Mouse (Mus musculus) lung, embryonic 16.5 days (tissue): Measurements from ENCODE around the gene Rora. TPM values are rescaled to one million over a fixed set of nuclear protein-coding genes. Genes with fewer than 3 reads are reported as not detected.

Experiments
- ATAC-seq: fragments of 200-750 bp; cut with Nextera tagmentation; 2 replicates; pipeline ENCODE4 v1.8.0; 2017; ENCODE audit warnings: low read depth, mild to moderate bottlenecking, moderate library complexity
- H3K27ac ChIP-seq: fragments of 300-500 bp; sonication (generic); 2 replicates; pipeline ENCODE4 v1.5.1; 2014; ENCODE audit warnings: mild to moderate bottlenecking, control low read depth, low read length
- H3K27me3 ChIP-seq: fragments of 300-500 bp; sonication (generic); 2 replicates; pipeline ENCODE4 v1.6.1; 2014; ENCODE audit warnings: low read depth, low read length, mixed read lengths; ENCODE audit not compliant: control insufficient read depth, insufficient read depth
- H3K36me3 ChIP-seq: fragments of 300-500 bp; sonication (generic); 2 replicates; pipeline ENCODE4 v1.6.1; 2014; ENCODE audit warnings: low read length; ENCODE audit not compliant: control insufficient read depth, insufficient read depth
- H3K4me1 ChIP-seq: fragments of 300-500 bp; sonication (generic); replicated peaks from 2 replicates; pipeline ENCODE4 v1.6.1; 2014; ENCODE audit warnings: low read length, mixed read lengths; ENCODE audit not compliant: control insufficient read depth, insufficient read depth
- H3K4me2 ChIP-seq: fragments of 300-500 bp; sonication (generic); 2 replicates; pipeline ENCODE4 v1.6.1; 2014; ENCODE audit warnings: low read depth, low read length, control low read depth
- H3K4me3 ChIP-seq: fragments of 300-500 bp; sonication (generic); 2 replicates; pipeline ENCODE4 v1.5.1; 2014; ENCODE audit warnings: mild to moderate bottlenecking, low read length, control low read depth
- H3K9ac ChIP-seq: fragments of 300-500 bp; sonication (generic); 2 replicates; pipeline ENCODE4 v1.6.1; 2014; ENCODE audit warnings: low read length, control low read depth
- H3K9me3 ChIP-seq: fragments of 300-500 bp; sonication (generic); 2 replicates; pipeline ENCODE4 v1.6.1; 2016; ENCODE audit warnings: low read length; ENCODE audit not compliant: control insufficient read depth
- WGBS: fragments of 180-500 bp; shearing (Covaris S2); extraction: QIAGEN DNeasy Blood & Tissue Kit; methylation state at CpG from one replicate; pipeline ENCODE4 v1.1.7; 2014; 5-methylcytosine and 5-hydroxymethylcytosine counted together
- polyA plus RNA-seq: library from polyadenylated mRNA; unstranded; fragments of >200 nt; fragmentation: Nextera tagmentation; extraction: Ambion mirVana; gene quantifications from 2 replicates; pipeline ENCODE4 v1.2.1, GENCODE M21; 2015

Rora gene
- polyA plus RNA-seq, 1 experiment from 2014 or later = 8.4 TPM

DNA sequence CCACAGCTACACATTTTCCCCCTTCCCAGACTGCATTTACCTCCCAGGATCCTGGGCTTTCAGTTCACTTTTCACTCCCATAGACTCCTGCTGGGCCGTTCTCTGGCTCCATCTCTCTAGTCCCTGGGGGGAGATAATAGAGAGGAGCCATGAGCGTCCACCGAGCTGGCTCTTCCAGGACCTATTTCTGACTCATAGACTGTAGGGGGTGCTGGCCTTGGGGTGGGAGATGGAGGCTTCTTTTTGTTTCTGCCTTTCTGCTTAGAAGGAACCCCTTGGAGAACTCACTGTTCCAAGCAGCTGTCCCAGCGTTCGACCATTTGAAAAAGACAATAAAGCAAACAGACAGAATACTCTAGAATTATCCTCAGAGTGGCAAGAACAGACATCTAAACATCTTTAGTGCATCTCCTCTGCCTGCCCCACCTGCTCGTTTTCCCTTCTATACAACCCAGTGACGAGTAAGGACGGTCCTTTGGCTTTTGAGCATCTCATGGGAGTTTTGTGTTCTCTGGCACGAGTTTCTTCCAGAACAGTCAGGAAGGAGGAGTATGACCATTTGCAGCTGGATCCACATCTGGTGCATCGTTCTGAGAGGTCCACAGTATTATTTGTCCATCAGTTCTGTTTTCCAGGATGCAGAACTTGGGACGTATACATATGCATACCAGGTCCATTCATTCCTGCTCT is 73.7 kb downstream of the Rora start:
- Histone ChIP-seq H3K27ac (no peak overlapping the region), H3K4me3 (no peak overlapping the region), H3K27me3 (no peaks in the 10 kb centered on the region), H3K36me3 (peaks cover 5% of the 10 kb centered on the region), H3K9ac (no peak overlapping the region), H3K4me1 (peaks cover 3% of the 10 kb centered on the region; the same call in 1 of the 2 replicates), H3K9me3 (peaks cover 5% of the 10 kb centered on the region), H3K4me2 (no peak overlapping the region)
- WGBS = 80% methylated on average over 11 of the region's 11 CpGs
- no peak for ATAC-seq

DNA sequence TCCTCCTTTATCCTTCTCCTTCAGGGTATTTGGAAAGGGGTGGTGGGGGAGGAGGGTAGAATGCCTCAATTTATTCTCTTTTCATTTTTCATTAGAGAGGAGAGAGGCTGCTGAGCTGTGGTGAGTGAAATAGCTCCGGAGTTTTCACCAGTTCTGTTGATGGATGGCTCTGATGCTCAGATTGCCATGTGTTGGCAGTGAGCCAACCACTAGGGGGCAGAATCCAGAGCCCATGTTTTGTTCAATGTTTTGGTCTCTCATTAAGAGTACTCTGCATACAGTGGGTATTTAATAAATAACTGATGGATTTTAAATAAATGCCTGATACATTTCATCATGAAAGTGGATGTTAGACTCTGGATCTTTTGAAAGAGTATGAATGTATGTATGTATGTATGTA is 77.9 kb downstream of the Rora start:
- 41% methylated on average over 1 of the region's 1 CpGs for WGBS
- Histone ChIP-seq H3K4me1 (no peaks in the 10 kb centered on the region), H3K9ac (no peak overlapping the region)

DNA sequence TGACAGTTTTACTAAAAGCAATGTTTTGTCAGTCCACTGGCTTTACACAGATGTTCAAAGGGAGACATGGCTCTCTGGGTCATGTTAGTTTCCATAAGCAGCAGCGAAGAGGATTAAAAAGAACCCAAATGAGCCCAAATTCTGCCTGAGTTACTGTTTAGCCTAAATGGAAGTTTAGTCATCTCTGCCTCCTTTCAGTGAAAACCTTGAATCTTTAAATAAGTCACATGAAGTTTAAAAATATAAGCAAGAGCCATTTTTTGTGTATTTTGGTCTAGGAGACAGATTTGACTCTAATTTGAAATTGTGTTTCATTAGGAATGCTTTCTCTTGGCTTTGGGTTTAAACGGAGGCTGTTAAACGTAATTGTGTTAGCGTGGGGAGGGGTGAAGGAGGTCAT is 79.3 kb downstream of the Rora start:
- Histone ChIP-seq H3K36me3 (peaks cover 6% of the 10 kb centered on the region), H3K4me1 (no peaks in the 10 kb centered on the region), H3K4me2 (no peak overlapping the region), H3K27me3 (no peaks in the 10 kb centered on the region), H3K27ac (no peak overlapping the region), H3K9ac (no peak overlapping the region), H3K9me3 (peaks cover 7% of the 10 kb centered on the region), H3K4me3 (no peak overlapping the region)
- 93% methylated on average over 4 of the region's 4 CpGs for WGBS
- ATAC-seq = no peak

More for the DNA sequence above, 77.9 kb downstream of the Rora start:
- Histone ChIP-seq H3K36me3 (peaks cover 6% of the 10 kb centered on the region), H3K27me3 (no peaks in the 10 kb centered on the region), H3K4me2 (no peak overlapping the region), H3K4me3 (no peak overlapping the region), H3K9me3 (peaks cover 7% of the 10 kb centered on the region), H3K27ac (no peak overlapping the region)
- ATAC-seq = no peak

DNA sequence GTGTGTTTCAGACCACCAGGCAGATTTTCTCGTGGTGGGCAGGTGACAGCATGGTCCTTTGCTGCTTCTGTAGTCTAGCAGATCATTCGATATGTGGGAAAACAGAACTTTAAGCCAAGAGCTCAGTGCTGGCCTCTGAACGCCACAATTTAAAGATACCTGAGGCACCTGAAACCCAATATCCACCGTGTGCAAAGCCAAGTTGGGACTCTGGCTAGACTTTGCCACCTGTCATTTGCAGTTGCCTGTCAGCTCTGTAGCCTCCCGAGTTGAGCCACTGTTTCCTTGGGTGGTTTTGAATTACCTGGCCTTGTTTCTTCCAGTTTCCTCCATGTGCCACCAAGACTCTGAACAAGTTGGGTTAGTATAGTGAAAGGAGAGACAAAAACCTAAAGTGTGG is 82.3 kb downstream of the Rora start:
- ATAC-seq = no peak
- Histone ChIP-seq H3K4me1 (no peaks in the 10 kb centered on the region), H3K9me3 (peaks cover 7% of the 10 kb centered on the region), H3K27me3 (no peaks in the 10 kb centered on the region), H3K4me2 (no peak overlapping the region), H3K27ac (no peak overlapping the region), H3K9ac (no peak overlapping the region), H3K4me3 (no peak overlapping the region), H3K36me3 (peaks cover 6% of the 10 kb centered on the region)
- WGBS = 79% methylated on average over 5 of the region's 5 CpGs

DNA sequence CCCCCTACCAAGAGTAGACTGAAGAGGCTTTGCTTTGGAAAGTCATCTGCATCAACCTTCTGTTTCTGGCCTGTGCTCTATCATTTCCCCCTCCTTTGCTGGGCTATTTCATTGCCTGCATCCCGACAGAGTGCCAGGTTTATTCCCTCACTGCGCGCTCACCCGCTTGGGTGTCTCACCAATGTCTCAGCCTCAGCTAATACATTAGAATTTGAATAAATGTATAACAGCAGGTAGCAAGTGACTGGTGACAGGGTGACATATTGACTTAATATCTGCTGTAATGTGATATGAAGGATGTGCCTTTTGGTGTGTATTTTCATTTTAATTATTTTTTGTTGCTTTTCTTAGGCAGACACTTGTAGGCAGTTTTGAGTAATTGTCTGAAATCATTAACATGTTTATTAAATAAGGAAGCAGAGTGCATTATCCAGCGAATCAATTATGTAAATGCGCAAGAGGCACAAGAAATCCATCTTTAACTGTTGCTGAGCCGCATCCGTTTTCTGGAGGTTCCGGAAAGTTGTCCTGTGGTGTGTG is 83.7 kb downstream of the Rora start:
- H3K36me3 ChIP-seq = peaks cover 1% of the 10 kb centered on the region; the same call in 1 of the 2 replicates
- no peaks in the 10 kb centered on the region for H3K4me1 ChIP-seq
- H3K4me3 ChIP-seq = no peak overlapping the region
- H3K9ac ChIP-seq = no peak overlapping the region
- no peak overlapping the region for H3K4me2 ChIP-seq
- no peak overlapping the region for H3K27ac ChIP-seq
- peaks cover 2% of the 10 kb centered on the region for H3K9me3 ChIP-seq
- 90% methylated on average over 9 of the region's 9 CpGs for WGBS
- no peak for ATAC-seq
- H3K27me3 ChIP-seq = no peaks in the 10 kb centered on the region

DNA sequence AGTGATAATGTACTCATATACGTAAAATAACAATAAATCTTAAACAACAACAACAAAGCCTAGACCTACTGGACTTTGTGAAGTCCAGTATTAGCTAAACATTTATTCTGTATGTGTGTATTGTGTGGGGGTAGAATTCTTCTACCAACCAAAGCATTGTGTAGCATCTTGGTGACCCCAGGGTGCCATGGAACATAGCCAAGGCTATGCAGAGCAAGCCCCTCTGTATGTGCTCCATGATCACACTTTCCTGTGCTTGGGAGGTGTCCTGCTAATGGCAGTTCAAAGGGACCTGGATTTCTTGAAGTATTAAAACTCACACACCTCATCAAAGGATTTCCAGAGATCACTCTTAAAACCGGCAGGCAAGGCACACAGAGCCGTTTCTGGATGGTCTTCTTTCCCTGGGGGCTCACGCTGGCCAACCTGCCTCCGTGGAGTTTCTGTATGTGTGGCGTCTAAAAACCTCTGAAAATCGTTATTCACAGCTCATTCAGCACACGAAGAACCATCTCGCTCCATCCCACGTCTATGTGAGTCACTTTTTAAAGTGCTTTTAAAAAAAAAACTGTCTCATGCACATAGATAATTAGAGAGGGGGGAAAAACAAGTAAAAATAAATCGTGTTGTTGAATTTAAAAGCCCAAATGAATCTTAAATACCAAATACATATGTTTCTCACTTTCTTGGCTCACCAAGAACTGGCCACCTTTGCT is 92.5 kb downstream of the Rora start:
- H3K4me3 ChIP-seq = no peak overlapping the region
- H3K27ac ChIP-seq = no peak overlapping the region
- 60% methylated on average over 11 of the region's 11 CpGs for WGBS
- no peaks in the 10 kb centered on the region for H3K9me3 ChIP-seq
- no peaks in the 10 kb centered on the region for H3K27me3 ChIP-seq
- no peak for ATAC-seq
- no peaks in the 10 kb centered on the region for H3K4me1 ChIP-seq
- no peak overlapping the region for H3K4me2 ChIP-seq
- no peaks in the 10 kb centered on the region for H3K36me3 ChIP-seq
- no peak overlapping the region for H3K9ac ChIP-seq

DNA sequence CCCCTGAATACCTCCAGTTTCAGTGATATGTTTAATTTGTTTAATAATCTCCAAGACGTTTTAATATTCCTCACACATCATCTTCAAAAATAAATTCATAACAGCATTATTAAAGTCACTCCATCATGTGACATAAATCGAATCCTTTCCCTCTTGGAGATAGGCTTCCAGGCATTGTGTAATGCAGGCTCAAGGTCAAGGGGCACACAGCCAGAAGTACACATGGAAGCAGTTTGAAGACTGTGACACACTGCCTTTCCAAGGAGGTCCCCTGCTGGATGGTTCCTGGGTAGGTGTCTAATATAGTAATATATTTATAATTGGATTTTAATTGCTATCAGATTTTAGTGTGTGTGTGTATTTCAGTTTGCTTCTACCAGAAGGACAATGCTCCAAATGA is 103.4 kb downstream of the Rora start:
- no peaks in the 10 kb centered on the region for H3K27me3 ChIP-seq
- ATAC-seq = peak; percentile 41; the same call in 1 of the 2 replicates
- no peak overlapping the region for H3K4me3 ChIP-seq
- H3K36me3 ChIP-seq = no peaks in the 10 kb centered on the region
- no peaks in the 10 kb centered on the region for H3K9me3 ChIP-seq
- H3K27ac ChIP-seq = no peak overlapping the region
- H3K4me1 ChIP-seq = no peaks in the 10 kb centered on the region; the same call in 1 of the 2 replicates
- no peak overlapping the region for H3K4me2 ChIP-seq
- no peak overlapping the region for H3K9ac ChIP-seq
- WGBS = 33% methylated on average over 2 of the region's 2 CpGs

DNA sequence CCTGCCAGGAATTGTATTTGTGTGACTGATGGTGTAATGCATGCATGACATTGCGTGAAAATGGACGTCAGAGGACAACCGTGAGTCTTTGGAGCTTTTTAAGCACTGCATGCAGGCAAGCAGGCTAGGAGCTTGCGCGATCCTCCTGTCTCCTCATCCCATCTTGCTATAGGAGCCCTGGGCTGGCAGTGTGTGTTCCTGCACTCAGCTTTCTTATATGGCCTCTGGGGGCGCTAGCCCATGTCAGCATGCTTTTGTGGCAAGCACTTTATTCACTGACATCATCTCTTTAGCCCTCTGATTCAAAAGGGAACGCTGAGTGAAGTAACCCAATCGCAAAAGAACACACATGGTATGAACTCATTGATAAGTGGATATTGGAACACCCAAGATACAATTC is 105.7 kb downstream of the Rora start:
- Histone ChIP-seq H3K9ac (no peak overlapping the region), H3K27me3 (no peaks in the 10 kb centered on the region), H3K36me3 (no peaks in the 10 kb centered on the region), H3K4me1 (no peaks in the 10 kb centered on the region; the same call in 1 of the 2 replicates), H3K9me3 (no peaks in the 10 kb centered on the region), H3K4me3 (no peak overlapping the region), H3K4me2 (no peak overlapping the region), H3K27ac (no peak overlapping the region)
- WGBS = 78% methylated on average over 8 of the region's 8 CpGs
- no peak for ATAC-seq

DNA sequence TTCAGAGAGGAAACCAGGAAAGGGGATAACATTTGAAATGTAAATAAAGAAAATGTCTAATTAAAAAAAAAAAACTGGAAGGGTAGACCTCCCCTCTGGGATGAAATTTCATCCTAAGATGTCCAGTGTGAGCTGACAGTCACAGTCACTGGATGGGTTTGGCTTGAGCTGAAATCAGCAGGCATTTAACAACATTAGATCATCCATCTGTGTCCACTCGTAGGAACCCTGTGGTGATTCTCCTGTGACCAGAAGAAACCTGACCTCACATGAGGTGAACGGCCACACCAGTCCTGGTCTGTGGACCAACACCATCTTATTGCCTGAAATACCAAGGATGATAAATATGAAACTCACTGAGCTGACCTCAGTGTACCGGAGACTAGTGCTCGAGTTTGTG is 106.7 kb downstream of the Rora start:
- H3K27ac ChIP-seq = no peak overlapping the region
- H3K36me3 ChIP-seq = no peaks in the 10 kb centered on the region
- no peak overlapping the region for H3K9ac ChIP-seq
- 65% methylated on average over 4 of the region's 4 CpGs for WGBS
- no peak for ATAC-seq
- no peaks in the 10 kb centered on the region; the same call in 1 of the 2 replicates for H3K4me1 ChIP-seq
- H3K4me3 ChIP-seq = no peak overlapping the region
- no peaks in the 10 kb centered on the region for H3K9me3 ChIP-seq
- H3K4me2 ChIP-seq = no peak overlapping the region
- H3K27me3 ChIP-seq = no peaks in the 10 kb centered on the region
